Mouse (Mus musculus): ENCODE measurements around the gene 6330409D20Rik.

- no peak for TF ChIP-seq CTCF (IDR thresholded peaks at IDR 0.05; ENCODE audit: borderline replicate concordance, control insufficient read depth, extremely low read depth, insufficient read depth, low read length, poor library complexity)
- no peak for TF ChIP-seq POLR2A (IDR thresholded peaks at IDR 0.05; ENCODE audit: control insufficient read depth, extremely low read depth, insufficient read depth, low read length, poor library complexity)
These were observed 20.1 kb downstream of the 6330409D20Rik start, which contains the start of gene Sh2d3c for GRCm38 (mm10) chr2:32720681-32721229.
